Mouse (Mus musculus) liver, adult 2 months (tissue): ENCODE measurements at regions not wholly inside any gene's neighbourhood (a gene's known extent, or its start where the extent isn't known, plus 50 kb on each side); places are given as distances from the start of the nearest gene placed in this dataset.

ENCODE experiments used
- DNase-seq: peaks from one replicate; pipeline ENCODE4 v3.0.0-alpha.2; 2011; ENCODE audit warnings: low read depth, low spot score; ENCODE audit errors: extremely low read depth
- H3K27ac ChIP-seq: fragments of 200-500 bp; replicated peaks from 2 replicates; pipeline ENCODE4 v1.5.1; 2012; ENCODE audit warnings: low read depth, mild to moderate bottlenecking, control low read depth, inconsistent platforms, low read length; ENCODE audit not compliant: insufficient read depth
- H3K27me3 ChIP-seq: fragments of 200-500 bp; 2 replicates; pipeline ENCODE4 v1.6.1; 2012; ENCODE audit warnings: mild to moderate bottlenecking, moderate library complexity, low read length, inconsistent platforms; ENCODE audit not compliant: control insufficient read depth, insufficient read depth
- H3K36me3 ChIP-seq: fragments of 200-500 bp; 2 replicates; pipeline ENCODE4 v1.6.1; 2012; ENCODE audit warnings: low read length, inconsistent platforms; ENCODE audit not compliant: control insufficient read depth, insufficient read depth
- H3K4me1 ChIP-seq: fragments of 200-500 bp; 2 replicates; pipeline ENCODE4 v1.6.1; 2011; ENCODE audit warnings: low read length; ENCODE audit not compliant: control insufficient read depth, insufficient read depth
- H3K4me3 ChIP-seq: fragments of 200-500 bp; 2 replicates; pipeline ENCODE4 v1.5.1; 2011; ENCODE audit warnings: low read depth, mild to moderate bottlenecking, control low read depth, low read length, moderate library complexity; ENCODE audit not compliant: insufficient read depth
- H3K79me2 ChIP-seq: fragments of 200-500 bp; 2 replicates; pipeline ENCODE4 v1.6.1; 2012; ENCODE audit warnings: inconsistent platforms, mild to moderate bottlenecking, low read length, moderate library complexity; ENCODE audit not compliant: control insufficient read depth, insufficient read depth
- H3K9ac ChIP-seq: fragments of 200-500 bp; 2 replicates; pipeline ENCODE4 v1.6.1; 2012; ENCODE audit warnings: low read depth, mild to moderate bottlenecking, control low read depth, inconsistent platforms, low read length
- CTCF ChIP-seq: fragments of 200-500 bp; IDR thresholded peaks from 2 replicates; pipeline ENCODE4 v1.5.1; 2011; ENCODE audit warnings: low read depth, low read length, control low read depth
- POLR2A ChIP-seq: fragments of 200-500 bp; IDR thresholded peaks from 2 replicates; pipeline ENCODE4 v1.6.1; 2011; ENCODE audit warnings: low read length, control low read depth; ENCODE audit not compliant: insufficient read depth; ENCODE audit errors: extremely low read depth
- WGBS: fragments of 180-500 bp; shearing (Covaris S2); methylation state at CpG from one replicate; pipeline ENCODE4 v1.1.7; 2018; 5-methylcytosine and 5-hydroxymethylcytosine counted together

GRCm38 (mm10) chr12:26842696-26843095 lies 373.7 kb downstream of the Cmpk2 start:
- DNase-seq: no peak

GRCm38 (mm10) chr12:26821257-26821968 lies 352.4 kb downstream of the Cmpk2 start:
- no peak overlapping the region for H3K27ac ChIP-seq
- no peaks in the 10 kb centered on the region for H3K4me1 ChIP-seq
- H3K9ac ChIP-seq: no peak overlapping the region
- WGBS: 76% methylated on average over 3 of the region's 3 CpGs
- H3K36me3 ChIP-seq: no peaks in the 10 kb centered on the region
- no peaks in the 10 kb centered on the region for H3K27me3 ChIP-seq
- no peak overlapping the region for H3K4me3 ChIP-seq
- no peak for TF ChIP-seq POLR2A
- no peak for TF ChIP-seq CTCF
- H3K79me2 ChIP-seq: no peaks in the 10 kb centered on the region
- DNase-seq: no peak

More at GRCm38 (mm10) chr12:26842696-26843095, 373.7 kb downstream of the Cmpk2 start:
- Histone ChIP-seq H3K36me3 (no peaks in the 10 kb centered on the region), H3K4me1 (no peaks in the 10 kb centered on the region), H3K27me3 (no peaks in the 10 kb centered on the region), H3K27ac (no peak overlapping the region), H3K79me2 (no peaks in the 10 kb centered on the region), H3K4me3 (no peak overlapping the region), H3K9ac (no peak overlapping the region)
- WGBS: 27% methylated on average over 5 of the region's 5 CpGs
- TF ChIP-seq CTCF: no peak
- no peak for TF ChIP-seq POLR2A

- Histone ChIP-seq H3K36me3 (no peaks in the 10 kb centered on the region), H3K4me3 (no peak overlapping the region), H3K4me1 (no peaks in the 10 kb centered on the region), H3K79me2 (no peaks in the 10 kb centered on the region), H3K9ac (no peak overlapping the region), H3K27ac (no peak overlapping the region), H3K27me3 (no peaks in the 10 kb centered on the region)
- 84% methylated on average over 3 of the region's 3 CpGs for WGBS
- no peak for DNase-seq
- TF ChIP-seq CTCF (no peak), POLR2A (no peak)
Observed at GRCm38 (mm10) chr12:26817866-26818265, 348.9 kb downstream of the Cmpk2 start.

GRCm38 (mm10) chr12:26815771-26816170 lies 346.8 kb downstream of the Cmpk2 start:
- H3K27ac ChIP-seq: no peak overlapping the region
- no peak for DNase-seq
- H3K4me1 ChIP-seq: no peaks in the 10 kb centered on the region
- 87% methylated on average over 8 of the region's 8 CpGs for WGBS
- no peak for TF ChIP-seq CTCF
- no peak for TF ChIP-seq POLR2A
- H3K27me3 ChIP-seq: no peaks in the 10 kb centered on the region
- H3K9ac ChIP-seq: no peak overlapping the region
- H3K79me2 ChIP-seq: no peaks in the 10 kb centered on the region
- no peaks in the 10 kb centered on the region for H3K36me3 ChIP-seq
- no peak overlapping the region for H3K4me3 ChIP-seq

GRCm38 (mm10) chr12:26810565-26811177 lies 341.7 kb downstream of the Cmpk2 start:
- TF ChIP-seq CTCF: no peak
- TF ChIP-seq POLR2A: no peak
- Histone ChIP-seq H3K36me3 (no peaks in the 10 kb centered on the region), H3K27ac (no peak overlapping the region), H3K4me1 (no peaks in the 10 kb centered on the region), H3K27me3 (no peaks in the 10 kb centered on the region; the same call in 1 of the 2 replicates), H3K9ac (no peak overlapping the region), H3K79me2 (no peaks in the 10 kb centered on the region), H3K4me3 (no peak overlapping the region)
- DNase-seq: no peak
- WGBS: 71% methylated on average over 5 of the region's 5 CpGs

GRCm38 (mm10) chr12:26809670-26810069 lies 340.7 kb downstream of the Cmpk2 start:
- TF ChIP-seq CTCF (no peak), POLR2A (no peak)
- 3% methylated on average over 4 of the region's 4 CpGs for WGBS
- Histone ChIP-seq H3K9ac (no peak overlapping the region), H3K79me2 (no peaks in the 10 kb centered on the region), H3K4me1 (no peaks in the 10 kb centered on the region), H3K4me3 (no peak overlapping the region), H3K27me3 (no peaks in the 10 kb centered on the region; the same call in 1 of the 2 replicates), H3K36me3 (no peaks in the 10 kb centered on the region), H3K27ac (no peak overlapping the region)
- DNase-seq: no peak
